Comparison of ENCODE assay signal across 7 mouse cellular contexts in genomic region chr9:114933723-114934171, GRCm38 (mm10). TPM values are rescaled to one million over a fixed set of nuclear protein-coding genes. Genes with fewer than 3 reads are reported as not detected.
A peak's percentile ranks its signal among the peaks of the same experiment; 100 is the strongest.
DNase-seq lines count a peak whose midpoint lies in the region; ATAC-seq lines count a peak whose summit lies in the region.

Gene Gpd1l (minus strand): TSS chr9:114933987.

- H3K4me1 ChIP-seq in intestine, embryonic 16.5 days (ENCODE audit: control insufficient read depth, insufficient read depth, low read length) = peaks cover 7% of the 10 kb centered on the region; the same call in 1 of the 2 replicates
- peaks cover 10% of the 10 kb centered on the region for H3K4me1 ChIP-seq in midbrain, embryonic 11.5 days (ENCODE audit: control insufficient read depth, insufficient read depth, low read length)

- no peaks in the 10 kb centered on the region for H3K36me3 ChIP-seq in intestine, embryonic 16.5 days (ENCODE audit: control insufficient read depth, insufficient read depth, low read length)
- H3K36me3 ChIP-seq in midbrain, embryonic 11.5 days (ENCODE audit: control insufficient read depth, insufficient read depth, low read length) = no peaks in the 10 kb centered on the region

- DNase-seq in adrenal gland, adult 8-10 months = peak; percentile 98
- peak; percentile 96 for DNase-seq in embryo, embryonic 9.5 days (ENCODE audit: extremely low spot score)
- peak; percentile 95 to 97 for DNase-seq in gastrocnemius, postnatal 4 days (ENCODE audit: low spot score in 2 of 2)
- peak; percentile 97 for DNase-seq in left cerebral cortex, postnatal 36 days (ENCODE audit: low spot score in 2 of 2)
- DNase-seq in midbrain, embryonic 11.5 days (ENCODE audit: low spot score, missing footprints) = peak; percentile 98
- DNase-seq in skeletal muscle tissue, adult 2 months (ENCODE audit: low read depth, low spot score) = peak; percentile 95

- H3K9me3 ChIP-seq in intestine, embryonic 16.5 days (ENCODE audit: control insufficient read depth, low read length) = no peaks in the 10 kb centered on the region
- H3K9me3 ChIP-seq in midbrain, embryonic 11.5 days (ENCODE audit: control insufficient read depth, low read length) = no peaks in the 10 kb centered on the region

- peak within 1 kb of the TSS; percentile 83 for H3K9ac ChIP-seq in intestine, embryonic 16.5 days (ENCODE audit: low read depth, low read length)
- H3K9ac ChIP-seq in midbrain, embryonic 11.5 days (ENCODE audit: low read length) = peak within 1 kb of the TSS; percentile 74

- peak; percentile 99 for ATAC-seq in intestine, embryonic 16.5 days
- peak; percentile 99 for ATAC-seq in midbrain, embryonic 11.5 days (ENCODE audit: low FRiP score)

- H3K27me3 ChIP-seq in intestine, embryonic 16.5 days (replicated peaks; ENCODE audit: control insufficient read depth, insufficient read depth, low read length) = no peaks in the 10 kb centered on the region
- no peaks in the 10 kb centered on the region for H3K27me3 ChIP-seq in midbrain, embryonic 11.5 days (ENCODE audit: control insufficient read depth, insufficient read depth, low read length)

- 0% methylated on average over 30 of the region's 30 CpGs for WGBS in intestine, embryonic 16.5 days
- 1% methylated on average over 29 of the region's 30 CpGs for WGBS in midbrain, embryonic 11.5 days

- peak within 1 kb of the TSS; percentile 89 for H3K27ac ChIP-seq in intestine, embryonic 16.5 days (ENCODE audit: low read length)
- no peak within 1 kb of the TSS for H3K27ac ChIP-seq in midbrain, embryonic 11.5 days (ENCODE audit: low read depth, low read length)

- H3K4me2 ChIP-seq in intestine, embryonic 16.5 days (ENCODE audit: low read depth, low read length) = peak within 1 kb of the TSS; percentile 96
- H3K4me2 ChIP-seq in midbrain, embryonic 11.5 days = peak within 1 kb of the TSS; percentile 93

- peak within 1 kb of the TSS; percentile 84 for H3K4me3 ChIP-seq in intestine, embryonic 16.5 days (ENCODE audit: low read length)
- peak within 1 kb of the TSS; percentile 65 for H3K4me3 ChIP-seq in midbrain, embryonic 11.5 days (ENCODE audit: low read depth, low read length)

- intact Hi-C loops in left cerebral cortex, postnatal 36 days (cut with DNase I) = no loop called here

RNA-seq across cellular contexts. Expression of gene Gpd1l, which starts in this region (rescaled TPM):
- total RNA-seq in adrenal gland, adult 8-10 months (2022) = 10 to 100 TPM; 30.8 to 40.4 (median 33.2) TPM
- 10 to 100 TPM; 26.6 to 27.0 TPM for total RNA-seq in gastrocnemius, postnatal 4 days (2021)
- polyA plus RNA-seq in intestine, embryonic 16.5 days (2015; fragmentation: Nextera tagmentation; extraction: Ambion mirVana) = 25.4 and 27.4 TPM in 2 replicates
- total RNA-seq in left cerebral cortex, postnatal 36 days (2021) = 10 to 100 TPM; 84.5 to 94.5 TPM
- polyA plus RNA-seq in midbrain, embryonic 11.5 days (2014; fragmentation: Nextera tagmentation; extraction: Ambion mirVana) = 10.0 and 11.2 TPM in 2 replicates
